Mouse (Mus musculus): ENCODE results near the gene Lrrc75a. TPM values are rescaled to one million over a fixed set of nuclear protein-coding genes. Genes with fewer than 3 reads are reported as not detected.

Gene Lrrc75a
- polyA plus RNA-seq, 1 experiment from 2014 or later: 4.7 TPM

GRCm38 (mm10) chr11:62615456-62615855, 32.9 kb downstream of the Lrrc75a start:
- Histone ChIP-seq H3K36me3 (ENCODE audit: inconsistent target) (no peaks in the 10 kb centered on the region), H3K4me3 (ENCODE audit: inconsistent target) (no peak overlapping the region), H3K79me2 (ENCODE audit: inconsistent target) (no peaks in the 10 kb centered on the region), H3K27ac (no peak overlapping the region)
- 98% methylated on average over 4 of the region's 4 CpGs for WGBS (ENCODE audit: missing documents)

GRCm38 (mm10) chr11:62614876-62615410, 33.4 kb downstream of the Lrrc75a start:
- Histone ChIP-seq H3K4me3 (ENCODE audit: inconsistent target) (no peak overlapping the region), H3K27ac (no peak overlapping the region), H3K36me3 (ENCODE audit: inconsistent target) (no peaks in the 10 kb centered on the region), H3K79me2 (ENCODE audit: inconsistent target) (no peaks in the 10 kb centered on the region)
- WGBS (ENCODE audit: missing documents): 94% methylated on average over 8 of the region's 8 CpGs

GRCm38 (mm10) chr11:62613657-62614365, 34.5 kb downstream of the Lrrc75a start:
- H3K27ac ChIP-seq: no peak overlapping the region
- no peak overlapping the region for H3K4me3 ChIP-seq (ENCODE audit: inconsistent target)
- no peaks in the 10 kb centered on the region for H3K79me2 ChIP-seq (ENCODE audit: inconsistent target)
- H3K36me3 ChIP-seq (ENCODE audit: inconsistent target): no peaks in the 10 kb centered on the region
- WGBS (ENCODE audit: missing documents): 45% methylated on average over 18 of the region's 19 CpGs

- no peak overlapping the region for H3K27ac ChIP-seq
- H3K4me3 ChIP-seq (ENCODE audit: inconsistent target): no peak overlapping the region
- no peaks in the 10 kb centered on the region; the same call in 1 of the 2 replicates for H3K36me3 ChIP-seq (ENCODE audit: inconsistent target)
- 94% methylated on average over 10 of the region's 10 CpGs for WGBS (ENCODE audit: missing documents)
- H3K79me2 ChIP-seq (ENCODE audit: inconsistent target): no peaks in the 10 kb centered on the region
These were observed 35.7 kb downstream of the Lrrc75a start for GRCm38 (mm10) chr11:62612604-62613003.

GRCm38 (mm10) chr11:62610304-62610703, 38.0 kb downstream of the Lrrc75a start:
- peaks cover 3% of the 10 kb centered on the region; the same call in 1 of the 2 replicates for H3K79me2 ChIP-seq (ENCODE audit: inconsistent target)
- H3K27ac ChIP-seq: no peak overlapping the region
- WGBS (ENCODE audit: missing documents): 97% methylated on average over 4 of the region's 6 CpGs
- H3K36me3 ChIP-seq (ENCODE audit: inconsistent target): peaks cover 19% of the 10 kb centered on the region; the same call in 1 of the 2 replicates
- H3K4me3 ChIP-seq (ENCODE audit: inconsistent target): no peak overlapping the region

- Histone ChIP-seq H3K4me3 (ENCODE audit: inconsistent target) (no peak overlapping the region), H3K27ac (peak overlapping the region; percentile 17), H3K79me2 (ENCODE audit: inconsistent target) (peaks cover 16% of the 10 kb centered on the region), H3K36me3 (ENCODE audit: inconsistent target) (peaks cover 31% of the 10 kb centered on the region)
- WGBS (ENCODE audit: missing documents): 36% methylated on average over 10 of the region's 10 CpGs
These were observed 39.3 kb downstream of the Lrrc75a start for GRCm38 (mm10) chr11:62608826-62609675.

- peaks cover 27% of the 10 kb centered on the region for H3K79me2 ChIP-seq (ENCODE audit: inconsistent target)
- no peak overlapping the region for H3K4me3 ChIP-seq (ENCODE audit: inconsistent target)
- peaks cover 31% of the 10 kb centered on the region for H3K36me3 ChIP-seq (ENCODE audit: inconsistent target)
- H3K27ac ChIP-seq: no peak overlapping the region
- WGBS (ENCODE audit: missing documents): 95% methylated on average over 1 of the region's 1 CpGs
These were observed 40.4 kb downstream of the Lrrc75a start for GRCm38 (mm10) chr11:62607952-62608201.

- H3K27ac ChIP-seq: no peak overlapping the region
- 92% methylated on average over 10 of the region's 10 CpGs for WGBS (ENCODE audit: missing documents)
- H3K79me2 ChIP-seq (ENCODE audit: inconsistent target): peaks cover 27% of the 10 kb centered on the region
- H3K4me3 ChIP-seq (ENCODE audit: inconsistent target): no peak overlapping the region
- peaks cover 31% of the 10 kb centered on the region for H3K36me3 ChIP-seq (ENCODE audit: inconsistent target)
These were observed 41.0 kb downstream of the Lrrc75a start for GRCm38 (mm10) chr11:62607170-62607951.

- Histone ChIP-seq H3K36me3 (ENCODE audit: inconsistent target) (peaks cover 31% of the 10 kb centered on the region), H3K4me3 (ENCODE audit: inconsistent target) (no peak overlapping the region), H3K27ac (no peak overlapping the region), H3K79me2 (ENCODE audit: inconsistent target) (peaks cover 27% of the 10 kb centered on the region)
- WGBS (ENCODE audit: missing documents): 82% methylated on average over 10 of the region's 10 CpGs
These were observed 41.8 kb downstream of the Lrrc75a start for GRCm38 (mm10) chr11:62606299-62607169.

- WGBS (ENCODE audit: missing documents): 86% methylated on average over 10 of the region's 10 CpGs
These were observed 42.6 kb downstream of the Lrrc75a start for GRCm38 (mm10) chr11:62605619-62606298.

GRCm38 (mm10) chr11:62604886-62605618, 43.3 kb downstream of the Lrrc75a start:
- 77% methylated on average over 3 of the region's 3 CpGs for WGBS (ENCODE audit: missing documents)
- H3K4me3 ChIP-seq (ENCODE audit: inconsistent target): no peak overlapping the region
- peaks cover 27% of the 10 kb centered on the region for H3K79me2 ChIP-seq (ENCODE audit: inconsistent target)
- peaks cover 35% of the 10 kb centered on the region for H3K36me3 ChIP-seq (ENCODE audit: inconsistent target)
- no peak overlapping the region for H3K27ac ChIP-seq

More at GRCm38 (mm10) chr11:62605619-62606298, 42.6 kb downstream of the Lrrc75a start:
- Histone ChIP-seq H3K4me3 (ENCODE audit: inconsistent target) (no peak overlapping the region), H3K79me2 (ENCODE audit: inconsistent target) (peaks cover 27% of the 10 kb centered on the region), H3K27ac (no peak overlapping the region), H3K36me3 (ENCODE audit: inconsistent target) (peaks cover 31% of the 10 kb centered on the region)

GRCm38 (mm10) chr11:62604123-62604706, 44.1 kb downstream of the Lrrc75a start:
- Histone ChIP-seq H3K36me3 (ENCODE audit: inconsistent target) (peaks cover 43% of the 10 kb centered on the region), H3K79me2 (ENCODE audit: inconsistent target) (peaks cover 27% of the 10 kb centered on the region), H3K27ac (peak overlapping the region; percentile 93; the same call in 1 of the 2 replicates), H3K4me3 (ENCODE audit: inconsistent target) (peak overlapping the region; percentile 82)
- 48% methylated on average over 5 of the region's 5 CpGs for WGBS (ENCODE audit: missing documents)

Data from macrophage (primary cell).